Mouse (Mus musculus): Measurements from ENCODE around the gene Dnajc11.

Gene Dnajc11

DNA sequence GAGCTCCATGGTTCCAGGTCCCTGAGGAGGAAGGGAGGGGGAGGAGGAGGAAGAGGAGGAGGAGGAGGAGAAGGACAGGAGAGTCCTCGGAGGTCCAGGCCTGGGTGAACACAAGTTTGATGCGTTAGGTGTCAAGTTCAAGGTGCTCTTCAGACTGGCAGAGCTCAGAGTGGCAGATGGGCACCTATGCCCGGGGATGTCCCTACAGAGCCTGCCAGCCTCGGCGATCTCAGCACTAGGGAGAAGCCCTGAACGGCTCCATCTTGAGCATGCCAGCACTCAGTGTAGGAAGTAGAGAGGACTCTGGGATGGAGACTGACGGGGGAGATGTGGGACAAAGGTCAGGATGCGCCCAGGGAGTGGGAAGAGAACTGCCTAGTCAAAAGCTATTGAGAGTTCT is 53.2 kb downstream of the Dnajc11 start:
- no peak for DNase-seq

DNA sequence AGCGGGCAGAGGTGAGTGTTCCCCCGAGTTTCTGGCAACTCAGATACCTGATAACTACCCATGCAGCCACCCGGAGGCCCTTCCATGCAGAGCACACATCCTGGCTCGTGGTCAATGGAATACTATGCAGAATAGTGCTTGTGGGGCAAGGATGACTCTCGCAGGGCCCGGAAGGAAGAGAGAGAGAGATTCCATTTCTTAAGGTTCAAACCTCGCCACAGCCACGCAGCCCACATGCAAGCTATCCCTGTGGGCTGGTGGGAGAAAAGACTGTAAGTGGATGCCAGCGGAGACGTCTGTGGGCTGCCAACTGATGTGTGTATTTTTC is 54.5 kb downstream of the Dnajc11 start:
- DNase-seq = no peak

DNA sequence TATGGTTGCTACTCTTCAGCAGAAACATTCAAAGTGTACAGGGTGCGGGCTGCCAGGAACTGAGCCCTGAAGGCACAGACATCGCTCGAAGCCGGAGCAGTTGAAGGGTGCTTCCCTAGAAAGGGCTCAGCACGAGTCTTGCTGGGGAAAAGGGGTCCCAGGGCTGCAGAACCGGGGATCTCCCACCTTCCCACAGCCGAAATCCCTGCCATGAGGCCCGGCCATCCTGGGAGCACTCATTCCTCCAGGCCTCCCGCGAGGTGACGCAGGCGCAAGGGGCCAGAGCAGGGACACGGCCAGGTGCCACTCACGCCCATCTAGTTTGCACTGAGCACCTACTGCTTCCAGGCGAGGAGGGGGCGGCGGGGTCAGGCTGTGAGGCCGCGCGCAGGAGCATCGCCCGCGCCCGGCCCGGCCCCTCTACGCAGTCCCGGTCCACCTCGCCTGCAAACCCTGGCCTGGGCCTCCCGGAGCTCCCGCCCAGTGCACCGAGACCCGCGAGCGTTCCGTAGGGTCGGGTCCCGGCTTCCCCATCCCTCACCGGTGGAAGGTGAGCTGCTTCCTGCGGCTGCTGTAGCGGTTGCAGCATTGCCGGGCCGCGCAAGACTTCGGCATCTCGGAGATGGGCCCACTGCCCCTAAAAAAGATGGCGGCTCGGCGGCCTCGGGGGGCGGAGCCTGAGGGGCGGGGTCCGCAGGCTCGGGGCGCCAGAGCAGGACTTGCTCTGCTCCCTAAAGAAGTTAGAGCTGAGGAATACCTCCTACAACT is 55.0 kb downstream of the Dnajc11 start, which contains the start of gene Thap3:
Gene Thap3 (minus strand): TSS at position 656 of the 768 bp plus-strand sequence.
- DNase-seq = peak; percentile 81

DNA sequence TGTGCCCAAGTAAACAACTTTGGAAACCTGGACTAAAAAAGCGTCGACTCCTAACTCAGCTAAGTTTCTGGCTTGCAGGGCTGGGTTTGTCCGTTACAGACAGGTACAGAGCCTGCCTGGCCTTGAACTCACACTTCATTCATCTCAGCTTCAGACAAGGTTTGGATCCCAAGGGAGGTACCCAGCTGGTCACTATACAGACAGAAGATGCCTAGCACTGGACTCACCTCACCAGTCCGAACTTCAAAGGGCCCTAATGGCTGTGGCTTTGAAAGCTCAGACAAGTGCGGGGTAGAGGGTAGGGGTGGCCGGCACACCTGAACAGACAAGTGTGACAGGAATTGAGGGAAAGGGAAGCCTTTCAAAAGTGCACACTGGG is 55.6 kb downstream of the Dnajc11 start:
- no peak for DNase-seq

DNA sequence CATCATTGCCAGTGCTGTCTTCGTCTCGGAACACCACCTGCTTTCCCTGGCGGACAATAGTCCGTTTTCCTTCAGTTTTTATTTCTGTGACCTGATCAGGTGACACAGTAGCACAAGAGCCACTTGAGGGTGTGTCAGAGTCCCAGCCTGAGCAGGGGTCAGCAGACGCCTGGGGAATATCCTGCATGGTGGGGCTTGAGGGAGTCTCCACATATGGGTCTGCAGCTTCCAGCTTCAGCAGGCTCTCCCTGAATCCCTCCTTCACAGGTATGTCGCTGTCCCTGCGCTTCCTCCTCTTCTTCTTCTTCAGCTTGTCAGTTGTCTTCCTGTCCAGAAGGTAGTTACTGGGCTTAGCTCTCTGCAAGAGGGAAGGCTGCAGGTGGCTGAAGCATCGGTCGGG is 58.6 kb downstream of the Dnajc11 start:
- no peak for DNase-seq

DNA sequence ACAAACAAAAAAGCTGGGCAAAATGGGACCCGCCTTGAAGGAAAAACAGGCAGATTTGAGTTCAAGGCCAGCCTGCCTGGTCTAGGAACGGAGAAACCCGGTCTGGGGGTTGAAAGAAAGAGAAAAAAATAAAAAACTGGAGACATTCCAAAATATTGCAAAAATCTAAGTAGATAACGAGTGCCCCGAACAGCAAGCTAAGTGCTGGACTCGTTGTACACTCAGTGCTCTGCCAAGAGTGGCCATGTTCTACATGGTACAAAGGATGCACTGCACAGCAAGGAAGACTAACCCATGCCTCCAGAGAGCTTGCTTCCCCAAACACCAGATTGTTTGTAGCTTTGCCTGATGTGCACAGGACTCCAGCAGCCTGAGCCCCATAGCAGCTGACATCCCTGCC is 59.5 kb downstream of the Dnajc11 start:
- DNase-seq = no peak

DNA sequence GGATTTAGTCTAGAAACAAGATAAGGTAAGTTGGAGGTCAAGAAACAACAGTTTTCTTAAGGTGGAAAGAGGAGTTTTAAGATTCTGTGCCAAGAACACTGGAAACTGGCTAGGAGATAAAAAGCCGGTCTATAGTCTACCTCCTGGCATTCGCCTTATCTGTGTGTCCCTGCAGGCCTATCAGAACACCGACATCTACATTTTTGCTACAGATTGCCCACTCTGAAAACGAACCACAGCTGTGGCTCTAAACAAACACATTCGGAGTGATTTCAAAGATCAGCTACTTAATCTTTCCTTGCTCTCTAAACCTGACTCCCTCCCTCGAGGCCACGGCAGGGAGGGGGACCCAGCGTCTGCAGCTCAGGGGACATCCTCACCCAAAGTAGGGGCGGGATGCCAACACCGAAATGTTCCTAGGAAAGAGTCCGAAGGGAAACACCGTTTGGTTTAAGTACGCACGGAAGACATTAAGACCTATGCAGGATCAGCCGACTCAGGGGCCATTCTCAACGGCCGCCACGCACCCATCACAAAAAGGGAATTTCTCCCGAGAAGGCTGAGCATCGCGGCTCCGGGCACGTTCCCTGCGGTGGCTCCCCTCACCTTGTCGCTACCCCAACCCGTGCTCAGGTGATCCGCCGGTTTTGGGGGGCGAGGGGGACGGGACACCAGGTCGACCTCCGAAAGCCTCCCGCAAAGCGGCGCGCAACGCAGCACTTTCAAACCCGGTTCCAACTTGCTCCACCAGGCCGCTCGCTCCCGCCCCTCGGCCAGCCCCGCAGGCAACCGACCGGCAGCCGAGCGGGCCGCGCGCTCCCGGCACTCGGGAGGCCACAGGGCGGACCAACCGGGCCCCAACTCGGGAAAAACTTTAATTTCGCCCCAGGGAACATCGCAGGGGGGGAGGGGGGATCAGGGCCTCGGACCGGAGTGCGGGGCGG is 61.0 kb downstream of the Dnajc11 start:
- peak; percentile 55 for DNase-seq

DNA sequence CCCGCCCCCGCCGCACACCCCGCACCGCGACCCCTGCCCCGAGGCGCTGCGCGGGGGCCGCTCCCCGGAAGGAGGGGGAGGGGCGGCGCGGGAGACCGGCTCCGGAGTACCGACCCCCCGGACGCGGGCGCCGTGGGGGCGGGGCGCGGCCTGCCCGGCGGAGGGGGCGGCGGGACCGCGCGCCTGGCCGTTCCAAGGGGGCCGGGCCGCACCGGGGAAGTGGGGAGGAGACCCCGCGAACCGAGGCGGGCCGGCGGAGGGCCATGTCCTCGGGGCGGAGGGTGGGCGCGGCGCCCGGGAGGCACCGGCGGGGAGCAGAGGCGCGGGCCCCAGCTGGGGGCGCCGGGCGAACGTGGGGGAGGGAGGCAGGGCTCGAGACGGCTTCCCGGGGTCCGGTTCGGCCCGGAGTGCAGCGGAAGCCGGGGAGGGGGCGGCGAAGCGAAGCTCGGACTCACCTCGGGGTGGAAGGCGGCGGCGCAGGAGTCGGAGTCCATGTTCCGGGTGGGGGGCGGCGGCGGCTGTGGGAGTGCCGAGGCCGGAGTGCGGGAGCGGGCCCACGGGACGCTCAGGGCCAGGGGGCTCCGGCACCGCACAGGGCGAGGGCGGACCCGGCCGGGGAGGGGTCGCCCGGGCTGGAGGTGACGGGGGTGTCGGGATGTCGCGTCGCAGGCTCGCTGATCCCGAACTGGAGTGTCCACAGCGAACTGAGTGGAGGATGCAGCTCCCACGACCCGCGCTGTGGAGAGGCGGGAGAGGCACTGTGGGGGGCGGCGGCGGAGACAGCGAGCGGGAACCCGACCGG is 62.1 kb downstream of the Dnajc11 start:
- DNase-seq = peak; percentile 59

DNA sequence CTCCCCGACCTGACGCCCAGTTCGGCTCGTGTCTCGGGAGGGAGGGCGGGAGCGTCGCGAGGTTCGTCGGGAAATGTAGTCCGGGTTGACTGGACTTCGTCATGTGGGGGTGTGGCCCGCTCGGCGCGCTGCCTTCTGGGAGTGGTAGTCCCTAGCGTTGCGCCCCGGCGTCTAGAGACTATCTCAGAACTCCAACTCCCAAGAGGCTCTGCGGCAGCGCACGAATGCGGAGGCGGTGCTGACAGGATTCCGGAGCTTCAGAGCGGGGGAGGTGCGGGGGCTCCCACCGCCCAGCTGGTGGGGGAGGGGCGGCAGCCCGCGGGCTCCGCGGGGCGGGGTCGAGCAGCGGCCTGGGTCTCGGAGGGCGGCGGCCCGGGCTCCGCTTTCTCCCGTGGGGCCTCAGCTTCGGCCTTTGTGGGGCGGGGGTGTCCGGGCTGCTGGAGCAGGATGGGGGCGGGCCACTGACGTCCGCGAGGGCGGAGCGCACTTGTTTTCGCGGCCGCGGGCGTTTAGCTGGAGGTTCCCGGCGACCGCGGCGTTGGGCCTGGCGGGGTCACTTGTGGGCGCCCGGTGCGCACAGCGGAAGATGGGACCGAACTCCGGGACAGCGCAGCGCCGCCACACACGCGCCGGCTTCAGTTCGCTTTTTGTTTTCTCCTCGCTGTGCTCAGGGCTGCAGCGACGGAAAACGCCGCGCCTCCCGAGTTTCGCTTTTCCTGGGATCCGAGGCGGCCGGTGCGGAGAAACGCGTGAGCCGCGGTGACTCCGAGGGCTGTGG is 62.9 kb downstream of the Dnajc11 start, which contains the start of gene Phf13:
Gene Phf13 (minus strand): TSS at position 86 of the 778 bp plus-strand sequence.
- peak; percentile 97 for DNase-seq

DNA sequence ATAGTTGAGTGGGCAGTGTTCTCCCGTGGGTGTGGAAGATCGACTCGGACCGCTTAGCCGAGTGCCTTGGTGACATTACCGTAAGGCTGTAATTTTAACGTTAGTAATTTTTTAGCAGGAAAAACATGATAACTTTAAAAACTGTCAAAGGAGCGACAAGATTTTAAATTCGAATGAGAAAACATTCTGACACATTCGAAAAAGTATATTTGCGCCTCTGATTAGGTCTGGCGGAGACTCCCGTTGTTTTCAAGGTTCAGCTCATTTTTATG is 63.4 kb downstream of the Dnajc11 start:
- no peak for DNase-seq

DNA sequence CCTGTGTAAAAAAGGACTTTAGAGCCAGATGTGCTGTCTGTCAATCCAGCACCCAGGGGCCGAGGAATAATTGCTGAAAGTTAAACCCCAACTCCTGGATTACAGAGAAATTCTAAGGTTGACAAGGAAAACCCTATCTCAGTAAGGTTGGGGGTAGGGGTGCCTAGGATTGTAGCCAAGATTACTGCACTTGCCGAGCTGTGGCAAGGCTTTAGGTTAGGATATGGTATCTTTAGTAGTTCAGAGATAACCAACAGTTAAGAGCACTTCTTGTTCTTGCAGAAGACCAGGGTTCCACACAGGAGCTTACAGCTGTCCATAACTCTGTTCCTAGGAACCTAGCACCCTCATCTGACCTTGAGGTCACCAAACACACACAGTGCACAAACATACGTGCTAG is 64.2 kb downstream of the Dnajc11 start:
- peak; percentile 22 for DNase-seq

DNA sequence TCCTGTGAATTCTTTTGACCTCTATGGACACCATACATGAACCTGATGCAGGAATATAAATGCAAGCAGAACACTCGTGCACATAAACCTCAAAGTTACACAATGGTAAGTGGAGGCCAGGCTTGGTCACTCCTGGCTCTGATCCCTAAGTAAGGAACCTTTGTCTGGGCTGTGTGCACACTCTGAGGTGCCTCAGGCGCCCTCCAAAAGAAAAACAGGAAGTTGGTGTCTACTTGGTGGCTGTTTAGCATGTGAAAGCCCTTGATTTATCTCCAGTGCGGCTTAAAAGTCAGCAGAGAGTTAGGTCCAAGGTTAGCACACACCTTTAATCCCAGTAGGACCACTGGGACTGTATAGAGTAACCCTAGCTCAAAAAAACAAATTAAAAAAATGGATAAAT is 66.0 kb downstream of the Dnajc11 start:
- DNase-seq = no peak

DNA sequence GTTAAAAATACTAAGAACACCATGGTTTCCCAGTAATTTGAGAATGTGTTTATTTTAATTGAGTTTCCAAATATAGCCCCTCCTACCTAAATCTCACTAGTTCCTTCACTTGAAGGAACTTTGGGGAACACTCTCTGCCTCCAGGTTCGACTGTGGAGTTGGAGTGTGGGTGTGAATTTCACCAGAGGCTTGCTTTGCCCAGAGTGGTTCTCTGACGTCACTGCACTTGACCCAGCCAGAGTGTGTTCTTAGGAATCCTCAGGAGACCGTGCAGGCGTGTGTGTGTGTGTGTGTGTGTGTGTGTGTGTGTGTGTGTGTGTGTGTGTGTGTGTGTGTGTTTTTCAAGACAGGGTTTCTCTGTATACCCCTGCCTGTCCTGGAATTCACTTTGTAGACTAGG is 67.4 kb downstream of the Dnajc11 start:
- no peak for DNase-seq

DNA sequence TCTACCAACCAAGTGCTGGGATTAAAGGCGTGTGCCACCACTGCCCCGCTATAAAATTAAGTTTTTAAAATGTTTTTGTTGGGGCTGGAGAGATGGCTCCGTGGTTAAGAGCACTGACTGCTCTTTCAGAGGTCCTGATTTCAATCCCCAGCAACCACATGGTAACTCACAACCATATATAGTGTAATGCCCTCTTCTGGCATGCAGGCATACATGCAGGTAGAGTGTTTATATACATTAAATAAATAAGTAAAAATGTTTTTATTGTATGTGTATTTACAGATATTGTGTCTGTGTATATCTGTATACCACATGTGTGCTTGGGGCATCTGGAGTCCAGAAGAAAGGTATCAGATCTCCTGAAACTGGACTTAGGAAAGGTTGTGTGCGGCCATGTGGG is 67.8 kb downstream of the Dnajc11 start:
- no peak for DNase-seq

DNA sequence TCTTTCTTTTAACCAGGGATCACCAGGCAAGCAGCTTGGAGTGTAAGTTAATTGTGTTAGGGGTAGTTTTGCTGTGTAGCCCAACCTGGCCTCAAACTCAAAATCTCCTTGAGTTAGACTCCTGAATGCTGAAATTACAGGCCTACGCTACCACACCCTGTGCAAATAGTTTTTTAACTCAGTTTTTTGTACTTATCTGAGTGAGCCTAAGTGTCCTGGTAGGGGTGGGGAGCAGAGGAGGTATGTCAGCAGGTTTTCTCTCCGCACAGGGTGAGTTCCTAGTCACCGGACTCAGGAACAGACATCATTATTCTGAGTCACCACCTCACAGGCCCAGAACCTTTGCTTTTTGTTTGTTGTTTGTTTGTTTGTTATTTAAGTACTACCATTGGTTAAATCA is 68.6 kb downstream of the Dnajc11 start:
- no peak for DNase-seq

DNA sequence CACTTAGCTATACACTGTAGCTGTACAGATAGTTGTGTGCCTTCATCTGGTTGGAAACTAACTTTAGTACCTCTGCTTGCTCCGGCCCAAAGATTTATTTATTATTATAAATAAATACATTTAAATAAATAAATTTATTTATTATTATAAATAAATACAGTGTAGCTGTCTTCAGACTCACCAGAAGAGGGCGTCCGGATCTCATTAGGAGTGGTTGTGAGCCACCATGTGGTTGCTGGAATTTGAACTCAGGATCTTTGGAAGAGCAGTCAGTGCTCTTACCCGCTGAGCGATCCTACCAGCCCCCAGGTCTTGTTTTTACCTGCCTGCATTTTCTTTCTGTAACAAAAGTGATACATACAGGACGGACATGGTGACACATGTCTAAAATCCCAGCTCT is 72.6 kb downstream of the Dnajc11 start:
- no peak for DNase-seq

DNA sequence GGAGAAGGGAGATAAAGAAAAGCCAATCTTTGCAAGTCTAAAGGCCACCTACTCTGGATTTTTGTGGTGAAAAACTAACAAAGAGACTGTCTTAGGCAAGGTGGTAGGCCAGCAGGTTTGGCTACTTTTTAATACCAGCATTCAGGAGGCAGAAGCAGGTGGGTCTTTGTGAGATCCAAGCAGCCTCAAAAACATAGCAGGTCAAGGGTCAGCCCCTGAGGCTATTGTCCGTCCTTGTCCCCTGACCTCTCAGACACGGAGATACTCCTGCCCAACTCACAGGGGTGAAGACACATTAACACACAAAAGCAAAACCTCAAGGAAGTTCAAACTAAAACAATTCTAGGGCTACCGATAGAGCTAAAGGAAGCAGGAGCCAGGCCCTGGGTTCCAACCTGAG is 73.3 kb downstream of the Dnajc11 start:
- DNase-seq = no peak

DNA sequence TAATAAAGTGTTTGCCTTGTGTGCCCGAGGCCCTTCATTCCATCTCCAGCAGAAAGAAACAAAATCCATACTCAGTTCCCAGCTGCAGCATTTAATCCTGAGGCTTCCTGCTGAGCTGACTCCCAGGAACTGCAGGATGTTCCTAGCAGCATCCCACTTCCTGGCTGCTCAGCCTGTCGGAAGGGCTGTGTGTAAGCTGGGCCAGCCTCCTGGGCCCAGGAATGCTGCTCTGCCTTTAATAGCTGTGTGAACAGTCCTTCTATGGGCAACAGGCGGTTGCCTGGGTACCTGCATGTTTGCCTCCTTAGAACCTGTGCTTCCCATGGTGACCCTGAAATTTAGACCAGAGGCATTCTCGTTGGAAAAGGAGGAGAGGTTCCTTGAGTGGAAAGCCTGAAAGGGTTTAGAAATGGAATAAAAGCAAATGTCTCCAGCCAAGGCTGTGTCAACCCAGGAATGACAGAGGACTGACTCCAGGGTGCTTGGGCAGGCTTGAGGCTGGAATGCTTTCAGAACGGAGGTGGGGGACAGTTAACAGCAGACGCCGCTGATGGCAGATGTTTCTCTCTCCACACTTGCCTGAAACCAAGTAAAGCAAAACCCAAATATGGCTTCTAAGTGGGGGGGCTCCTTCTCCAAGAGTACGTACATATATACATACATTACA is 74.1 kb downstream of the Dnajc11 start:
- peak; percentile 27 for DNase-seq

DNA sequence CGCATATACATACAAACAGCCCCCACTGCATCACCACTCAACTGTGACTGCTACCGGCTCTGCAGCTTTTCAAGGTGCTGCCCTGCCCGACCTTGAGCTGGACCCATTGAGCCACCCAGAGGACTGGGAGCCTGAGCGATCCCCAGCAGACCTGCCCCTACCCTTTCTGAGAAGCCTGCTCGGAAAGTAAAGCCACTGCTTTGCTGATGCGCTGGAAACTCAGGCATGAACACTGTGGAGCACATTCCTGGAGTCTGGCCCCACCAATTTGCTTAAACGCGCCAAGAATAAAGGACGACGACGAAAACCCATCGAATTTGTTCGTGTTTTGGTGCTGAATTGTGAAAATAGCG is 74.6 kb downstream of the Dnajc11 start:
- DNase-seq = no peak

DNA sequence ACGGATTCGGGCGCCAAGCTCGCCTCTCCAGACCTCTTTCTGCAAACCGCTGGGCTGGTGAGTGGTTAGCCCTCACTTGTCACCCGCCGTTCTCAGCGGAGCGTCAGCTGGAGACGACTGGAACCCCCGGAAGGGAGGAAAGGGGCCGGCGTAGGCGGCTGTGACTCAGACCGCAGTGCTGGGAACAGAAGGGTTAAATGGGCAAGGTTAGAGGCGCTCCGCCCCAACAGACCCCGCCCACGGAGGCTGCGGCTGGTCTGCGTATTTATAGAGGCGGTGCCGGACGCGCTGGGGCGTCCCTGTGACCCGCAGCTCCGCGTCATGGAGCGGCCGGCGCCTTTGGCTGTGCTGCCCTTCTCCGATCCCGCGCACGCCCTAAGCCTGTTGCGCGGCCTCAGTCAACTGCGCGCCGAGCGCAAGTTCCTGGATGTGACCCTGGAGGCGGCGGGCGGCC is 75.2 kb downstream of the Dnajc11 start, which contains the start of gene Klhl21:
Gene Klhl21 (plus strand): TSS at position 182 of the 454 bp plus-strand sequence.
- peak; percentile 92 for DNase-seq

DNA sequence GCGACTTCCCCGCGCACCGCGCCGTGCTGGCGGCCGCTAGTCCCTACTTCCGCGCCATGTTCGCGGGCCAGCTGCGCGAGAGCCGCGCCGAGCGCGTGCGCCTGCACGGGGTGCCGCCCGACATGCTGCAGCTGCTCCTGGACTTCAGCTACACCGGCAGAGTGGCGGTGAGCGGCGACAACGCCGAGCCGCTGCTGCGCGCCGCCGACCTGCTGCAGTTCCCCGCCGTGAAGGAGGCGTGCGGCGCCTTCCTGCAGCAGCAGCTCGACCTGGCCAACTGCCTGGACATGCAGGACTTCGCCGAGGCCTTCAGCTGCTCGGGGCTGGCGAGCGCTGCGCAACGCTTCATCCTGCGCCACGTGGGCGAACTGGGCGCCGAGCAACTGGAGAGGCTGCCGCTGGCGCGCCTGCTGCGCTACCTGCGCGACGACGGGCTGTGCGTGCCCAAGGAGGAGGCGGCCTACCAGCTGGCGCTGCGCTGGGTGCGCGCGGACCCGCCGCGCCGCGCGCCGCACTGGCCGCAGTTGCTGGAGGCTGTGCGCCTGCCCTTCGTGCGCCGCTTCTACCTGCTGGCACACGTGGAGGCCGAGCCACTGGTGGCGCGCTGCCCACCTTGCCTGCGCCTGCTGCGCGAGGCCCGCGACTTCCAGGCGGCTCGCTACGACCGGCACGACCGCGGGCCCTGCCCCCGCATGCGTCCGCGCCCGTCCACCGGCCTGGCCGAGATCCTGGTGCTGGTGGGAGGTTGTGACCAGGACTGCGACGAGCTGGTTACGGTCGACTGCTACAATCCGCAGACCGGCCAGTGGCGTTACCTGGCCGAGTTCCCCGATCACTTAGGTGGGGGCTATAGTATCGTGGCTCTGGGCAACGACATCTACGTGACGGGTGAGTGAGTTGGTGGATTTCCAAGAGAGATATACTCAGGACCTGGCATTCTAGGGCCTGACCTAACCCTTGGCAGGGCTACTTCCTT is 75.9 kb downstream of the Dnajc11 start:
- DNase-seq = peak; percentile 70

Data from cerebellum, adult 8-10 months (tissue).